Mouse (Mus musculus): ENCODE results near the gene Atoh8. TPM values are rescaled to one million over a fixed set of nuclear protein-coding genes. Genes with fewer than 3 reads are reported as not detected.

Gene Atoh8
- polyA plus RNA-seq, 1 experiment from 2014 or later: 19.8 TPM

DNA sequence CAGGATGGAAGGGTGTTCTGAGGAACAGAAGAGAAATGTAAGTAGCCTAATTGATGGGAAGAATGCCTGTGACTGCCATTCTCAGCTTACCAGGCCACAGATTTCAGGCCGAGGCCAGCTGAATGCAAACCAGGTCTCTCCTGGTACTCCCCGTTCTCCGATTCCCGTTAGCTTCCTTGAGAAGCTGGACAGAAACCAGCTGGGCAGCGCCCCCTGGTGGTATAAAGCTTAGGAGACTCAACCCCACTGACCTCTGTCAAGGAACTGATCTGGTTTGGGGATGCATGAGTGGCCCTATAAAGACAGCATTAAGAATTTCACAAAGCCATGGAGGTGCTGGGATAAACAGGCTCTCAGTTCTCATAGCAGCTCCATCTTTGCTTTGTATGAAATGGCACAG, 1.7 kb upstream of the Atoh8 start:
- Histone ChIP-seq H3K4me1 (peaks cover 64% of the 10 kb centered on the region), H3K4me3 (no peak overlapping the region), H3K4me2 (no peak overlapping the region), H3K9ac (no peak overlapping the region), H3K27me3 (peaks cover 62% of the 10 kb centered on the region), H3K27ac (no peak overlapping the region), H3K9me3 (no peaks in the 10 kb centered on the region), H3K36me3 (no peaks in the 10 kb centered on the region)
- ATAC-seq (ENCODE audit: insufficient number of reproducible peaks, insufficient read depth, low FRiP score, low TSS enrichment, low read depth): no peak
- WGBS: 3% methylated on average over 5 of the region's 5 CpGs

DNA sequence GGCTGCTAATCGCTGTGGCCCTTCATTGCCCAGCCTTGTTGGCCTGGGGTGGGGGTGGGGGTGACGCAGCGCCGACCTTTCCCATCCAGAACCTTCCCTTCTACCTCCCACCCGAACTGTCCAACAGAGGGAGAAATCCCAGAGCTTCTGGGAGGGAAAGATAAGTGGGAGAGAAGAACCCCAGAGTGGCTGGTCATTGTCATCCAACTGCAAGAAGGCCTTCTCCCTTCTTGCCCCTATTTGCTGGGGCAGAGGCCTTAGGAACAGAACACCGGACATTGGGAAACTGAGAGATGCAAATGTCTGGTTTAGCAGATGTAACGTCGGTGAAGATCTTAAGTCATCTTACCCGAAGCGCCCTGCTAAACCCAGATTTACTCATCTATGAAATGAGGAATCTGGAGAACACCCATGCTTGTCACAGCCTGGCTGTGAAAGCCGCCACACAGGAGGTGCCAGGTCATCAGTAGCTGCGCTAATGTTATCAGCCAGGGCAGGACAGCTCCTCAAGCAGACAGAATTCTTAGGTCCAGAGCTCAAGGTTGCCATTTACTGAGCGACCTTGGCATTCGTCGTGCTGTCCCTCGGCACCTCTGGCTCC, 530 bp upstream of the Atoh8 start:
- no peak for ATAC-seq (ENCODE audit: insufficient number of reproducible peaks, insufficient read depth, low FRiP score, low TSS enrichment, low read depth)
- WGBS: 27% methylated on average over 16 of the region's 16 CpGs
- Histone ChIP-seq H3K4me1 (peaks cover 63% of the 10 kb centered on the region), H3K36me3 (no peaks in the 10 kb centered on the region), H3K4me3 (peak overlapping the region; percentile 61), H3K4me2 (peak overlapping the region; percentile 93), H3K9ac (peak overlapping the region; percentile 79), H3K9me3 (no peaks in the 10 kb centered on the region), H3K27ac (peak overlapping the region; percentile 41), H3K27me3 (peaks cover 54% of the 10 kb centered on the region)

DNA sequence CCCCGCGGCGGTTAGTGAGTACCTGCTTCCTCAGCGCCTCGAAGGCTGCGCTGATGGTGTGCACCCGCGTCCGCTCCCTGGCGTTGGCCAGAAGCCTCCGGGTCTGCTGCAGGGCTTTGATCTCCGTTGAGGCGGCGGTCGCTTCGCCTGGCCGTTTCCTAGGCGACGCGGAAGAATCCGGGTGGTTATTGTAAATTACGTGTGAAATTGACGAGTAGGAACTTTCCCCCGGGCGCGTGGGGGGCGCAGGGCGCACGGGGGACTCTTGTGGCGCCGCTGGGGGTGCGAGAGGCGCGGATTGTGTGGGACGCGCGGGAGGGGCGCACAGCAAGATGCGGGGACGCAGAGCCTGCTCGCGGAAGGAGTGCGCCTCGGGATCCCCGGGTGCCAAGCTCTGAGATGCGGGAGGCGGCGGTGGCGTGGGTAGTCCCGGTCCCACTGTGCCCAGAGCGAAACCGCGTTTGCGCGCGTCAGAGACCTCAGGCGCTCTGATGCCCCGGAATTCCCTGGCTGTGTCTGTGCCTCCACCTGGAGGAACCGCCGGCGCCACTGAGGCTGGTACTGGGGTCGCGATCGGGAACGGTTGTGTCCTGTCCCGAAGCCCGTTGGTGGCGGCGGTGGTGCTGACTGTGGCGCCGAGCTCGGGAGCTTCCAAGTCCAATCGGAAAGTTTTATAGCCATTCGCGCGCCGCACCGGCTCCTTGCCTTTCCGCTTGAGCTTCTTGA, 842 bp downstream of the Atoh8 start:
- ATAC-seq (ENCODE audit: insufficient number of reproducible peaks, insufficient read depth, low FRiP score, low TSS enrichment, low read depth): no peak
- Histone ChIP-seq H3K9me3 (no peaks in the 10 kb centered on the region), H3K4me2 (peak overlapping the region; percentile 93), H3K36me3 (no peaks in the 10 kb centered on the region), H3K9ac (peak overlapping the region; percentile 79), H3K4me3 (peak overlapping the region; percentile 61), H3K27me3 (peaks cover 45% of the 10 kb centered on the region), H3K27ac (peak overlapping the region; percentile 80), H3K4me1 (peaks cover 64% of the 10 kb centered on the region)
- WGBS: under 1% methylated on average over 79 of the region's 79 CpGs

DNA sequence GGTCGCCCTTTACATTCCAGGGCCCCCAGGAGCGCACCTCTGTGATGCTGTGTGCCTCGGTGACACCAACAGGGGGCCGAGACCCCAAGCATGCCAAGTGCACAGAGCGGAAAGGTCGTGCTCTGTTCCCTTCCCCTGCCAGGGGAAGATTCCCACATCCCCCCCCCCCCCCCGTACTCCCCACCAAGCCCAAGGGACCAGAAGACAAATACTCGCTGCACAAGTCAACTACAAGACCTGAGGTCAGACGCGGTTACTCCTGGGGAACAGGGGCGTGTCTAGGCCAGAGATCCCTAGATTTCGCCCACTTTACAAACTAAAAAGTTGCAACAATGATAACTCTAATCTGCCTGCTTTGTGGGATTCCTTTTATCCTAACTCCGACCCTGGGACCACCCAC, 1.4 kb downstream of the Atoh8 start:
- H3K4me1 ChIP-seq: peaks cover 64% of the 10 kb centered on the region
- H3K36me3 ChIP-seq: no peaks in the 10 kb centered on the region
- H3K9ac ChIP-seq: peak overlapping the region; percentile 79
- 2% methylated on average over 13 of the region's 13 CpGs for whole genome bisulfite sequencing
- peak overlapping the region; percentile 93 for H3K4me2 ChIP-seq
- H3K27me3 ChIP-seq: peaks cover 40% of the 10 kb centered on the region
- no peaks in the 10 kb centered on the region for H3K9me3 ChIP-seq
- peak overlapping the region; percentile 61 for H3K4me3 ChIP-seq
- no peak for ATAC-seq (ENCODE audit: insufficient number of reproducible peaks, insufficient read depth, low FRiP score, low TSS enrichment, low read depth)
- H3K27ac ChIP-seq: 0 out of 2 replicates have a peak overlapping the region, but pooled peaks have one; percentile 80

- peaks cover 61% of the 10 kb centered on the region for H3K4me1 ChIP-seq
- H3K36me3 ChIP-seq: no peaks in the 10 kb centered on the region
- no peaks in the 10 kb centered on the region for H3K9me3 ChIP-seq
- WGBS: 67% methylated on average over 5 of the region's 5 CpGs
- peak overlapping the region; percentile 93 for H3K4me2 ChIP-seq
- ATAC-seq (ENCODE audit: insufficient number of reproducible peaks, insufficient read depth, low FRiP score, low TSS enrichment, low read depth): no peak
- H3K9ac ChIP-seq: no peak overlapping the region
- no peak overlapping the region for H3K27ac ChIP-seq
- H3K27me3 ChIP-seq: peaks cover 31% of the 10 kb centered on the region
- peak overlapping the region; percentile 61 for H3K4me3 ChIP-seq
Observed at GRCm38 (mm10) chr6:72232870-72233269, 2.5 kb downstream of the Atoh8 start.

GRCm38 (mm10) chr6:72232411-72232810, 3.0 kb downstream of the Atoh8 start:
- Histone ChIP-seq H3K9ac (no peak overlapping the region), H3K4me3 (peak overlapping the region; percentile 61), H3K9me3 (no peaks in the 10 kb centered on the region), H3K4me2 (peak overlapping the region; percentile 93), H3K4me1 (peaks cover 60% of the 10 kb centered on the region), H3K27ac (no peak overlapping the region), H3K27me3 (peaks cover 26% of the 10 kb centered on the region), H3K36me3 (no peaks in the 10 kb centered on the region)
- WGBS: 88% methylated on average over 14 of the region's 14 CpGs
- ATAC-seq (ENCODE audit: insufficient number of reproducible peaks, insufficient read depth, low FRiP score, low TSS enrichment, low read depth): no peak

GRCm38 (mm10) chr6:72230875-72231274, 4.5 kb downstream of the Atoh8 start:
- 38% methylated on average over 5 of the region's 5 CpGs for WGBS

DNA sequence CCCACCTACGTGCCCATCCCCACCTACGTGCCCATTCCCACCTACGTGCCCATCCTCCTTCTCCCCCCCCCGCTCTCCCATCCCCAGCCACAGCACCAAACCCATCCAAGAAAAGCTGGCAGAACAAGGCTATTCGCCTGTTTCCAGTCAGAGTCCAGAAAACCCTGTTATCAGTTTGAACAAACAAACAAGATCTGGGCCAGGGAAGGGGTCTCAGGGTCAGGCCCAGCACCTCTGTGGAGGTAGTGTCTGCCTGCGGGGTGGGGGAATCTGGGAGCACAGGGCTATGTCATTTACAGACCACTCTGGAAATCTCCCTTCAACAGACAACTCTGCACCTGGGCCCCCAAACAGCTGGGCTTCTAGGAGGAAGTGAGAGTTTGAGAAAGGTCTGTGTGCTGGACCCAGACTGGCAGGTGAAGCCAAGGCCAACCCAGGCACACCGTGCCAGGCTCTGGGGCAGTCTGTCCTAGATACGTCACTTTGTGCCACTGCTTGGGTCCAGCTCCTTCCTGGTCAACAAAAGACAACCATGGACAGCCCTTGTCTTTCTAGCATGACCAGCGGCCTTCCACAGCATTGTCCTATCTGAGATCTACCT, 7.6 kb downstream of the Atoh8 start:
- H3K4me1 ChIP-seq: peaks cover 38% of the 10 kb centered on the region
- WGBS: 87% methylated on average over 9 of the region's 9 CpGs
- H3K27ac ChIP-seq: no peak overlapping the region
- H3K9ac ChIP-seq: no peak overlapping the region
- H3K27me3 ChIP-seq: peaks cover 6% of the 10 kb centered on the region; the same call in 1 of the 2 replicates
- no peak overlapping the region for H3K4me2 ChIP-seq
- no peaks in the 10 kb centered on the region for H3K36me3 ChIP-seq
- no peak for ATAC-seq (ENCODE audit: insufficient number of reproducible peaks, insufficient read depth, low FRiP score, low TSS enrichment, low read depth)
- no peak overlapping the region for H3K4me3 ChIP-seq
- H3K9me3 ChIP-seq: no peaks in the 10 kb centered on the region

More at GRCm38 (mm10) chr6:72230875-72231274, 4.5 kb downstream of the Atoh8 start:
- Histone ChIP-seq H3K36me3 (no peaks in the 10 kb centered on the region), H3K27ac (no peak overlapping the region), H3K27me3 (peaks cover 15% of the 10 kb centered on the region), H3K4me1 (peaks cover 46% of the 10 kb centered on the region), H3K4me3 (no peak overlapping the region), H3K9ac (peak overlapping the region; percentile 11; the same call in 1 of the 2 replicates), H3K4me2 (peak overlapping the region; percentile 93), H3K9me3 (no peaks in the 10 kb centered on the region)
- no peak for ATAC-seq (ENCODE audit: insufficient number of reproducible peaks, insufficient read depth, low FRiP score, low TSS enrichment, low read depth)

DNA sequence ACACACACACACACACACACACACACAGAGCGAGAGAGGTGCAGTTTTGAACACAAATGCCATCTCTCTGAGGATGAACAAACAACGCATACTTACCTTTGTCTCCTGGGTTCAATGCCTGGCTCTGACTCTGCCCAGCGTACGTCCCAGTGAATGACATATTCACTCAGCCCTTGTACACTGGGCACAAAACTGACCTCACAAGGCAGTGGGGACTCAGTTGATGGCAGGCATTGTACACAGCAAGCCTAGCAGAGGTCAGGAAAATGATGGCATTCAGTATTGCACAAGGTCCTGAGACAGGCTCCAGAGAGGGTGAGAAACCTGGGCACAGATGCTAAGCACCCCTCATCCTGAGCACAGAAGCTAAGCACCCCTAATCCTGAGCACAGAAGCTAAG, 8.4 kb downstream of the Atoh8 start:
- H3K27me3 ChIP-seq: peaks cover 8% of the 10 kb centered on the region
- no peak overlapping the region for H3K9ac ChIP-seq
- H3K4me1 ChIP-seq: peaks cover 39% of the 10 kb centered on the region
- no peak overlapping the region for H3K27ac ChIP-seq
- H3K36me3 ChIP-seq: no peaks in the 10 kb centered on the region
- no peak overlapping the region for H3K4me3 ChIP-seq
- ATAC-seq (ENCODE audit: insufficient number of reproducible peaks, insufficient read depth, low FRiP score, low TSS enrichment, low read depth): no peak
- WGBS: 95% methylated on average over 4 of the region's 4 CpGs
- H3K9me3 ChIP-seq: no peaks in the 10 kb centered on the region
- H3K4me2 ChIP-seq: no peak overlapping the region

GRCm38 (mm10) chr6:72225686-72226085, 9.7 kb downstream of the Atoh8 start:
- ATAC-seq (ENCODE audit: insufficient number of reproducible peaks, insufficient read depth, low FRiP score, low TSS enrichment, low read depth): no peak
- 65% methylated on average over 3 of the region's 3 CpGs for WGBS
- no peak overlapping the region for H3K4me2 ChIP-seq

GRCm38 (mm10) chr6:72223892-72224291, 11.5 kb downstream of the Atoh8 start:
- no peak for ATAC-seq (ENCODE audit: insufficient number of reproducible peaks, insufficient read depth, low FRiP score, low TSS enrichment, low read depth)

More at GRCm38 (mm10) chr6:72225686-72226085, 9.7 kb downstream of the Atoh8 start:
- Histone ChIP-seq H3K27me3 (peaks cover 12% of the 10 kb centered on the region), H3K36me3 (no peaks in the 10 kb centered on the region), H3K27ac (no peak overlapping the region), H3K9ac (no peak overlapping the region), H3K4me1 (peaks cover 39% of the 10 kb centered on the region), H3K9me3 (no peaks in the 10 kb centered on the region), H3K4me3 (no peak overlapping the region)

More at GRCm38 (mm10) chr6:72223892-72224291, 11.5 kb downstream of the Atoh8 start:
- Histone ChIP-seq H3K4me1 (peaks cover 50% of the 10 kb centered on the region), H3K4me3 (no peak overlapping the region), H3K4me2 (no peak overlapping the region), H3K27me3 (peaks cover 18% of the 10 kb centered on the region), H3K9me3 (no peaks in the 10 kb centered on the region), H3K27ac (no peak overlapping the region), H3K36me3 (no peaks in the 10 kb centered on the region), H3K9ac (no peak overlapping the region)
- WGBS: 73% methylated on average over 6 of the region's 6 CpGs
